Mouse (Mus musculus) natural killer cell, adult 2 months (primary cell): ENCODE data around the gene Rnf220.

ENCODE experiments used
- DNase-seq, 2 experiments: peaks; one replicate each; pipeline ENCODE4 v3.0.0; 2022; ENCODE audit warnings: low spot score in 2 of 2

The Rnf220 gene

GRCm38 (mm10) chr4:117438064-117438463, 58.8 kb downstream of the Rnf220 start:
- DNase-seq, result no peak

- DNase-seq, result no peak
Measured at GRCm38 (mm10) chr4:117436995-117437660, 59.7 kb downstream of the Rnf220 start.

- DNase-seq, result no peak
Measured at GRCm38 (mm10) chr4:117434336-117434735, 62.5 kb downstream of the Rnf220 start.

DNA sequence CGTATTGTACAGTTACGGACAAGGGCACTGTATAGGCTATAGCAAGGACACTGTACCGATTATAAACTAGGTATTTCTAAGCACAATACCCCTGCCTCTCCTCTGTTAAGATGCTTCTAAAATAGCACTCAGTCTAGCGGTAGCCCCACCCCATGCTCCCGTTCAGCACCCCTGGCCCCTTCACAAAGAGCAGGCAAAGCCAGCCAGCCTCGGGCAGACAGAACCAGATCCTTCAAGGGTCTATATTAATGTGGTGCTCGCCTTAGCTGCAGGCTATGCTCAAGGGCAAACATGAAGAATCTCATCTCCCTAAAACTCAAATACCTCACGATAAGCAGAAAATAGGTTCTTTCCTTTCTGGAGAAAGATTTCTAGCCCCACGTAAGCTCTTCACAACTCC, 67.2 kb downstream of the Rnf220 start:
- DNase-seq, result no peak

DNA sequence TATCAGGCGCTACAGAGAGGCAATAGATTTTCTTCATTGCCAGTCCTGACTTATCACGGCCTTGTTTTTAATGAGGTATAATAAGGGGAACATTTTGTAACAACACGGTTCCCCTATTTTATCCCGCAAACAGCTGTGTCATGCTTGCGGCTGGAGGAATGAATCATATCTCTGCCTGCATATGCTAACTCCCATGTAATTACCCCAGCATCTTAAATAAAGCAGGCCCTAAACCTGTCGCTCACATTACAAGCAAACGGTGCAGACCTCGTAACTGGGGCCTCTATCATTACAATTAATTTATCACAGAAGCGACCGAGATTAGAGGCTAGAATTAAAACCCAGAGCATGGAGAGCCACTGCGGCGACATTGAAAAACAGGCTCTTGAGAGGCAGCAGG, 69.3 kb downstream of the Rnf220 start:
- DNase-seq, result peak in 1 of 2 experiments; percentile 4

GRCm38 (mm10) chr4:117421077-117421476, 75.8 kb downstream of the Rnf220 start:
- no peak for DNase-seq

DNA sequence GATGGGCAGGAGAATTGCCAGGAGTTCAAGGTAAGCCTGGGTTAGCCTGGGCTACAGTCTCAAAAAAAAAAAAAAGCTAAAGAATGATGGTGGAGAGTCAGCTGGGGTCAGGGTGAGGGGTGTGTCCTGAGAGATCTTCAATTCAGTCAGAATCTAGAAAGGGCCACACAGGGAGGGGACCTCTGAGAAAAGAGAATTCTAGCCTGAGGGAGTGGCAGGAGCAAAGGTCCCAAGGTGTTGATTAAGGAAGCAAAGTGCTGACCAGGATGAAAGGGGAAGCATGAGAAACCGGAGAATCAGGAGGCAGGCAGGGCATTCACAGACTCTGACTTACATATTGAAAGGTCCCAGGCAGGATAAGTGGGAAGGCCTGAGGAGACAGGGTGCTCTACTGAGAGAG, 80.0 kb downstream of the Rnf220 start:
- no peak for DNase-seq

DNA sequence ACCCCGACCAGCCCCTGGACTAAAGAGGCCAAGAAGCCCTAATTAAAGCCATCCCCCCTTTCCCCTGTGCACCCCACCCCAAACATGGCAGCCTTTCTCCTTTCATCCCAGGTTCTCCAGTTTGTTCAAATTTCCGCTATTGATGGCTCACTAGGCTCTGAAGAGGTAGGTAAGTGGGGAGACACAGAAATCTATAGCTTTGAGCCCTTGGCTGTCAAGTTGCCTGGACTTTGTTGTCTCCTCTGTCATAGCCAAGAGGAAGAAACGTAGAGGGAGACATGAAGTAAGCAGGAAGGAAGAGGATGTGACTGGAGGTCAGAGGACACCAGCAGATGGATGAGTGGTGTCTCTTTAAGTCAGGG, 86.8 kb downstream of the Rnf220 start:
- DNase-seq, result no peak

GRCm38 (mm10) chr4:117409144-117410048, 87.5 kb downstream of the Rnf220 start:
- no peak for DNase-seq

GRCm38 (mm10) chr4:117407945-117408344, 88.9 kb downstream of the Rnf220 start:
- no peak for DNase-seq

- no peak for DNase-seq
Measured at GRCm38 (mm10) chr4:117405999-117406398, 90.9 kb downstream of the Rnf220 start.

DNA sequence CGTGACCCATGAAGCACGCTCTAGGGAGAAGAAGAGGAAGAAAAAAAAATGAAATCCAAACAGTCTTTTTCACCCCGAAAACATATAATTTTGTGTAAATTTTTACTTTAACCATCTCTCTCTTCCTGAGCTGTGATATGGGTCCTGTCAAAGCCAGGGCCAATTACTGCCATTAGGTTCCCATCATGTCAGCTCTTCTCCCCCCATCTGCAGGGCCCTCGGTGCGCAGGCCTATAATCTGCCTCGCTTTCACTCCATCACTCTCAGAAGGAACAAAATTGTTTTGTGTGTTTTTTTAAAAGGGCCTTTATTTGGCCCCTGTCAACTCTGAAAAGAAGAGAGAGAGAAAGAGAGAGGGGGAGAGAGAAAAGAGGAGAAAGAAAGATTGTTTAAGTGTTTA, 91.6 kb downstream of the Rnf220 start:
- no peak for DNase-seq

DNA sequence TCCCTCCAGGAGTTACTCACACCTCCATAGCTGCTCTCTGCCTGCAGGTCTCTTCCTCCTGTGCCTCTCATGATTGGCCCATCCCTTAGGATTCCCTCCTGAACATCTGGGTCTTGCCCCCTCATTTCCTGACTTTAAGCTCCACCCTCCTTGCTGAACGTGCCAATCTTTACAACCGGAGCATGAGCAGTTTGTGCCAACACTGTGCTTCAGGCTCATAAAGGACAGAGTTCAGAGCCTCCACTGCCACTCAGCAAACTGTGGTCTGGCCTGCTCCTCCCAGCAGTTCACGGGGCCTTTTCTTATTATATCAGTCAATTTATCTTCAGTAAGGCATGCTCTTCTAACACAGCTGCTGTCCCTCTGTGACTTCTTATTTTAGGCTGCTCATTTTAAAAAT, 93.4 kb downstream of the Rnf220 start:
- DNase-seq, result no peak

- no peak for DNase-seq
Measured at GRCm38 (mm10) chr4:117397128-117397527, 99.7 kb downstream of the Rnf220 start.

GRCm38 (mm10) chr4:117393027-117393426, 103.8 kb downstream of the Rnf220 start:
- DNase-seq, result no peak

DNA sequence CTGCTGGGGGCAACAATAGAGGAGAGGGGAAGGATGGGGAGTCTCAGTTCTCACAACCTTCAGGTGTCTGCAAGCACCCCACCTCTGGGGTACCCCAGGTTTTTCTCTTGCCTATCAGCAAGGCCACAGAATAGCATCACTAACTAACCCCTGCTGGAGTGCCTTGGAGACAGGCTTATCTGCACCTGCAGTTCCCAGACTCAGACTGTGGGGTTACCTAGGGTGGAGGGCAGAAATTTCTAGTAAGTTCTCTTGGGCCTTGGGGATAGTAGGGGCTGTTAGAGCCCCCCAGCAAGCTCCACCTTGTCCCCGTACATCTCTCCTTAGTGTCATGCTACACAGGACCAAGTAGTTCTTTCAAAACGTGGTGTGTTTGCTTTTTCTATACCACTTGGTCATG, 104.5 kb downstream of the Rnf220 start:
- DNase-seq, result no peak

- no peak for DNase-seq
Measured at GRCm38 (mm10) chr4:117391966-117392365, 104.9 kb downstream of the Rnf220 start.

- DNase-seq, result no peak
Measured at GRCm38 (mm10) chr4:117390850-117391795, 105.7 kb downstream of the Rnf220 start.

- no peak for DNase-seq
Measured at GRCm38 (mm10) chr4:117389264-117390054, 107.4 kb downstream of the Rnf220 start.

- DNase-seq, result no peak
Measured at GRCm38 (mm10) chr4:117385247-117385646, 111.6 kb downstream of the Rnf220 start.

GRCm38 (mm10) chr4:117381846-117382245, 115.0 kb downstream of the Rnf220 start:
- DNase-seq, result no peak
